Comparison of ENCODE assay signal across 8 mouse cellular contexts in the genomic region with DNA sequence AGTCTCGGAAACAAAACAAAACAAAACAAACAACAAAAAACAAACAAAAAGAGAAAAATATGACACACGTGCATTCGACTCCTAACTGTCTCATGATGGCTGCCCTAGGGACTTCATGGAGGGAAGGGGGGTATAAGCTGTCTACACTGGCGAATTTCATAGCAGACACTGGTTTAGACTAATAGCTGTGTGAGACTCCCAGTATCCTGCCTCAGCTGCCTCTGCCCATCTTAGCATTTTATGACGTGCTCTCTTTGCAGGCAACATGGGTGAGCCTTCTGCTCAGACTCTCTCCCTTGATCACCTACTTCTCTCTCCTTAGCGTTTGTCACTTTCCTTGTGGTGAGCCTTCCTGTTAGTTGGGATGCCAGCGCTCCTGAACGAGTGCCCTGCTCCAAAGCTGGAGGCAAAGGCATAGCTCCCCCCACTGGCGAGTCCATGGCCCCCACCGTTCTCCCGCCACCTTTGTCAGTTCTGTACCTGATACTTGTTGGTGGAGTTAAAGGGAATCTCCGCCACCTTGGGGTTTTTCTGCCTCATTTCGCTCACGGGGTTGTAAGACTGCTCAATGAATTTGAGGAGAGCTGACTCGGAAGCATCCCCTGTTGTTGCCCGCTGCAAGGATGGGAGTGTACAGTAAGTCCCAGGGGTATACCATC. TPM values are rescaled to one million over a fixed set of nuclear protein-coding genes. Genes with fewer than 3 reads are reported as not detected.
DNase-seq lines count a peak whose midpoint lies in the region; ATAC-seq lines count a peak whose summit lies in the region.
"Had no signal": no experiment of that assay in that cellular context is flagged by ENCODE, and none has a peak within 500 bp of the region (broad histone marks: within the 10 kb centered on the region; RNA-seq: fewer than 3 reads in every experiment).

No protein-coding gene starts in this region.

- H3K4me2 ChIP-seq in midbrain, embryonic 16.5 days (ENCODE audit: low read length), result no peak overlapping the region
- H3K4me2 ChIP-seq in forebrain, embryonic 15.5 days (replicated peaks), result 0 out of 2 replicates have a peak overlapping the region, but pooled peaks have one; percentile 13
- peak overlapping the region; percentile 10; the same call in 1 of the 2 replicates for H3K4me2 ChIP-seq in stomach, embryonic 14.5 days (replicated peaks; ENCODE audit: low read depth, low read length)

- H3K9ac ChIP-seq in midbrain, embryonic 16.5 days (ENCODE audit: low read depth, low read length), result no peak overlapping the region
- 0 out of 2 replicates have a peak overlapping the region, but pooled peaks have one; percentile 14 for H3K9ac ChIP-seq in forebrain, embryonic 15.5 days (replicated peaks)
- H3K9ac ChIP-seq in stomach, embryonic 14.5 days (replicated peaks; ENCODE audit: low read depth, low read length), result no peak overlapping the region

- no peaks in the 10 kb centered on the region for H3K9me3 ChIP-seq in midbrain, embryonic 10.5 days (replicated peaks)
- H3K9me3 ChIP-seq in midbrain, embryonic 16.5 days (replicated peaks; ENCODE audit: control insufficient read depth, low read length, poor library complexity, severe bottlenecking), result no peaks in the 10 kb centered on the region
- no peaks in the 10 kb centered on the region for H3K9me3 ChIP-seq in forebrain, embryonic 15.5 days
- no peaks in the 10 kb centered on the region for H3K9me3 ChIP-seq in stomach, embryonic 14.5 days (ENCODE audit: control insufficient read depth, low read depth, low read length)

- peaks cover 50% of the 10 kb centered on the region for H3K4me1 ChIP-seq in midbrain, embryonic 10.5 days
- H3K4me1 ChIP-seq in midbrain, embryonic 16.5 days (ENCODE audit: control insufficient read depth, insufficient read depth, low read length), result no peaks in the 10 kb centered on the region
- H3K4me1 ChIP-seq in forebrain, embryonic 15.5 days, result 0 out of 2 replicates have a peak, but pooled peaks cover 8% of the 10 kb centered on the region
- H3K4me1 ChIP-seq in stomach, embryonic 14.5 days (ENCODE audit: control insufficient read depth, insufficient read depth, low read length), result no peaks in the 10 kb centered on the region

- peaks cover 37% of the 10 kb centered on the region for H3K27me3 ChIP-seq in midbrain, embryonic 10.5 days (ENCODE audit: low read depth, poor library complexity, severe bottlenecking)
- no peaks in the 10 kb centered on the region for H3K27me3 ChIP-seq in midbrain, embryonic 16.5 days (ENCODE audit: control insufficient read depth, insufficient read depth, low read depth, low read length)
- no peaks in the 10 kb centered on the region for H3K27me3 ChIP-seq in forebrain, embryonic 15.5 days
- H3K27me3 ChIP-seq in stomach, embryonic 14.5 days (ENCODE audit: control insufficient read depth, insufficient read depth, low read length), result no peaks in the 10 kb centered on the region

- ATAC-seq in midbrain, embryonic 16.5 days, result no peak
- ATAC-seq in forebrain, embryonic 15.5 days (replicated peaks), result no peak; the same call in 1 of the 2 replicates
- ATAC-seq in stomach, embryonic 14.5 days (ENCODE audit: insufficient number of reproducible peaks, insufficient read depth, low FRiP score, low read depth), result no peak
- no peak for ATAC-seq in granulocyte monocyte progenitor cell, adult 5-6 weeks (replicated peaks; ENCODE audit: poor library complexity, severe bottlenecking)

- 28% methylated on average over 16 of the region's 16 CpGs for WGBS in midbrain, embryonic 10.5 days
- 33% methylated on average over 16 of the region's 16 CpGs for whole genome bisulfite sequencing in midbrain, embryonic 16.5 days
- 35% methylated on average over 16 of the region's 16 CpGs for WGBS in forebrain, embryonic 15.5 days
- 22% methylated on average over 16 of the region's 16 CpGs for WGBS in stomach, embryonic 14.5 days

- peak; percentile 31 for DNase-seq in midbrain, embryonic 10.5 days (ENCODE audit: low spot score)
- peak; percentile 31 for DNase-seq in cerebellum, adult 9-11 months
- peak; percentile 49 to 62 for DNase-seq in kidney, postnatal 4 days

- H3K27ac ChIP-seq in midbrain, embryonic 10.5 days (replicated peaks), result no peak overlapping the region
- H3K27ac ChIP-seq in midbrain, embryonic 16.5 days (ENCODE audit: low read length), result no peak overlapping the region
- H3K27ac ChIP-seq in forebrain, embryonic 15.5 days (replicated peaks), result no peak overlapping the region; the same call in 1 of the 2 replicates
- H3K27ac ChIP-seq in stomach, embryonic 14.5 days (ENCODE audit: low read length), result no peak overlapping the region

- H3K36me3 ChIP-seq in midbrain, embryonic 10.5 days, result no peaks in the 10 kb centered on the region
- no peaks in the 10 kb centered on the region for H3K36me3 ChIP-seq in midbrain, embryonic 16.5 days (ENCODE audit: control insufficient read depth, insufficient read depth, low read length)
- no peaks in the 10 kb centered on the region for H3K36me3 ChIP-seq in forebrain, embryonic 15.5 days
- H3K36me3 ChIP-seq in stomach, embryonic 14.5 days (ENCODE audit: control insufficient read depth, insufficient read depth, low read length), result no peaks in the 10 kb centered on the region

- H3K4me3 ChIP-seq in midbrain, embryonic 10.5 days, result no peak overlapping the region; the same call in 1 of the 2 replicates
- H3K4me3 ChIP-seq in midbrain, embryonic 16.5 days (ENCODE audit: low read depth, low read length), result no peak overlapping the region
- H3K4me3 ChIP-seq in forebrain, embryonic 15.5 days, result no peak overlapping the region
- H3K4me3 ChIP-seq in stomach, embryonic 14.5 days (ENCODE audit: low read depth, low read length), result no peak overlapping the region

RNA-seq across cellular contexts. Expression of a gene that starts 14.5 kb away (rescaled TPM):
- not detected in 2 replicates for polyA plus RNA-seq in midbrain, embryonic 10.5 days (2016; fragmentation: Nextera tagmentation; extraction: Ambion mirVana)
- not detected in 2 replicates for polyA plus RNA-seq in midbrain, embryonic 16.5 days (2015; fragmentation: Nextera tagmentation; extraction: Ambion mirVana)
- polyA plus RNA-seq in forebrain, embryonic 15.5 days (2015; fragmentation: Nextera tagmentation; extraction: Ambion mirVana), result 0.09 and 0.10 TPM in 2 replicates
- polyA plus RNA-seq in stomach, embryonic 14.5 days (2014; fragmentation: Nextera tagmentation; extraction: Ambion mirVana), result not detected in 2 replicates
- not detected in 2 replicates for total RNA-seq in granulocyte monocyte progenitor cell, adult 5-6 weeks (2014; fragmentation: Nextera tagmentation)
- not detected in 2 replicates for total RNA-seq in granulocyte monocyte progenitor cell, adult 5-6 weeks (2017)
- total RNA-seq: left cerebral cortex, postnatal 10 days had no signal

RNA-seq across cellular contexts. Expression of a gene that starts 17.8 kb away (rescaled TPM):
- 50.2 and 62.4 TPM in 2 replicates for polyA plus RNA-seq in midbrain, embryonic 10.5 days (2016; fragmentation: Nextera tagmentation; extraction: Ambion mirVana)
- 63.9 and 64.0 TPM in 2 replicates for polyA plus RNA-seq in midbrain, embryonic 16.5 days (2015; fragmentation: Nextera tagmentation; extraction: Ambion mirVana)
- 137 and 162 TPM in 2 replicates for polyA plus RNA-seq in forebrain, embryonic 15.5 days (2015; fragmentation: Nextera tagmentation; extraction: Ambion mirVana)
- polyA plus RNA-seq in stomach, embryonic 14.5 days (2014; fragmentation: Nextera tagmentation; extraction: Ambion mirVana), result 36.3 and 38.4 TPM in 2 replicates
- 53.7 and 58.4 TPM in 2 replicates for total RNA-seq in granulocyte monocyte progenitor cell, adult 5-6 weeks (2014; fragmentation: Nextera tagmentation)
- total RNA-seq in granulocyte monocyte progenitor cell, adult 5-6 weeks (2017), result 24.8 and 25.0 TPM in 2 replicates

RNA-seq across cellular contexts. Expression of a gene that starts 24.0 kb away (rescaled TPM):
- polyA plus RNA-seq in midbrain, embryonic 10.5 days (2016; fragmentation: Nextera tagmentation; extraction: Ambion mirVana), result 1.3 and 1.8 TPM in 2 replicates
- polyA plus RNA-seq in midbrain, embryonic 16.5 days (2015; fragmentation: Nextera tagmentation; extraction: Ambion mirVana), result 1.8 and 2.2 TPM in 2 replicates
- polyA plus RNA-seq in forebrain, embryonic 15.5 days (2015; fragmentation: Nextera tagmentation; extraction: Ambion mirVana), result 6.2 and 6.4 TPM in 2 replicates
- 13.6 and 13.8 TPM in 2 replicates for polyA plus RNA-seq in stomach, embryonic 14.5 days (2014; fragmentation: Nextera tagmentation; extraction: Ambion mirVana)
- not detected in 2 replicates for total RNA-seq in granulocyte monocyte progenitor cell, adult 5-6 weeks (2014; fragmentation: Nextera tagmentation)
- total RNA-seq in granulocyte monocyte progenitor cell, adult 5-6 weeks (2017), result not detected in 2 replicates

RNA-seq across cellular contexts. Expression of a gene that starts 37.1 kb away (rescaled TPM):
- 340 and 410 TPM in 2 replicates for polyA plus RNA-seq in midbrain, embryonic 10.5 days (2016; fragmentation: Nextera tagmentation; extraction: Ambion mirVana)
- 460 and 525 TPM in 2 replicates for polyA plus RNA-seq in midbrain, embryonic 16.5 days (2015; fragmentation: Nextera tagmentation; extraction: Ambion mirVana)
- 462 and 488 TPM in 2 replicates for polyA plus RNA-seq in forebrain, embryonic 15.5 days (2015; fragmentation: Nextera tagmentation; extraction: Ambion mirVana)
- 93.6 and 99.4 TPM in 2 replicates for polyA plus RNA-seq in stomach, embryonic 14.5 days (2014; fragmentation: Nextera tagmentation; extraction: Ambion mirVana)
- 3.5 and 6.0 TPM in 2 replicates for total RNA-seq in granulocyte monocyte progenitor cell, adult 5-6 weeks (2014; fragmentation: Nextera tagmentation)
- 1.2 and 1.7 TPM in 2 replicates for total RNA-seq in granulocyte monocyte progenitor cell, adult 5-6 weeks (2017)

RNA-seq across cellular contexts. Expression of a gene that starts 54.2 kb away (rescaled TPM):
- polyA plus RNA-seq in midbrain, embryonic 10.5 days (2016; fragmentation: Nextera tagmentation; extraction: Ambion mirVana), result 3.0 and 4.3 TPM in 2 replicates
- 53.2 and 69.0 TPM in 2 replicates for polyA plus RNA-seq in midbrain, embryonic 16.5 days (2015; fragmentation: Nextera tagmentation; extraction: Ambion mirVana)
- 32.2 and 33.1 TPM in 2 replicates for polyA plus RNA-seq in forebrain, embryonic 15.5 days (2015; fragmentation: Nextera tagmentation; extraction: Ambion mirVana)
- polyA plus RNA-seq in stomach, embryonic 14.5 days (2014; fragmentation: Nextera tagmentation; extraction: Ambion mirVana), result 2.3 TPM in 2 replicates
- not detected in 2 replicates for total RNA-seq in granulocyte monocyte progenitor cell, adult 5-6 weeks (2014; fragmentation: Nextera tagmentation)
- total RNA-seq in granulocyte monocyte progenitor cell, adult 5-6 weeks (2017), result not detected in 2 replicates
